ENCODE assay signal across 19 mouse cellular contexts in genomic region chr17:27121781-27122180, GRCm38 (mm10). TPM values are rescaled to one million over a fixed set of nuclear protein-coding genes. Genes with fewer than 3 reads are reported as not detected.
DNase-seq lines count a peak whose midpoint lies in the region; ATAC-seq and TF ChIP-seq lines count a peak whose summit lies in the region.
"Had no signal": no experiment of that assay in that cellular context is flagged by ENCODE, and none has a peak within 500 bp of the region (broad histone marks: within the 10 kb centered on the region; RNA-seq: fewer than 3 reads in every experiment).

No protein-coding gene starts in this region.

- H3K27ac ChIP-seq in neural tube, embryonic 13.5 days (replicated peaks), result no peak overlapping the region
- no peak overlapping the region for H3K27ac ChIP-seq in neural tube, embryonic 15.5 days (replicated peaks)
- H3K27ac ChIP-seq in liver, embryonic 14.5 days, result no peak overlapping the region
- no peak overlapping the region for H3K27ac ChIP-seq in midbrain, embryonic 13.5 days
- H3K27ac ChIP-seq: embryonic facial prominence, embryonic 15.5 days; forebrain, embryonic 15.5 days; heart, adult 2 months had no signal

- 0 out of 2 replicates have a peak, but pooled peaks cover 7% of the 10 kb centered on the region for H3K27me3 ChIP-seq in neural tube, embryonic 13.5 days
- H3K27me3 ChIP-seq in neural tube, embryonic 15.5 days (replicated peaks), result peaks cover 15% of the 10 kb centered on the region; the same call in 1 of the 2 replicates
- no peaks in the 10 kb centered on the region for H3K27me3 ChIP-seq in liver, embryonic 14.5 days (ENCODE audit: control insufficient read depth, insufficient read depth, low read length)
- peaks cover 4% of the 10 kb centered on the region for H3K27me3 ChIP-seq in midbrain, embryonic 13.5 days
- H3K27me3 ChIP-seq: embryonic facial prominence, embryonic 15.5 days; forebrain, embryonic 15.5 days; limb, embryonic 12.5 days had no signal

- H3K4me2 ChIP-seq in neural tube, embryonic 13.5 days, result no peak overlapping the region
- no peak overlapping the region for H3K4me2 ChIP-seq in neural tube, embryonic 15.5 days
- H3K4me2 ChIP-seq in liver, embryonic 14.5 days (ENCODE audit: low read depth), result no peak overlapping the region
- no peak overlapping the region for H3K4me2 ChIP-seq in midbrain, embryonic 13.5 days (replicated peaks)
- H3K4me2 ChIP-seq: embryonic facial prominence, embryonic 15.5 days; hindbrain, embryonic 12.5 days; limb, embryonic 12.5 days had no signal

- no peak overlapping the region for H3K4me3 ChIP-seq in neural tube, embryonic 13.5 days
- H3K4me3 ChIP-seq in neural tube, embryonic 15.5 days (replicated peaks), result no peak overlapping the region
- no peak overlapping the region for H3K4me3 ChIP-seq in liver, embryonic 14.5 days (ENCODE audit: insufficient read depth in 1 of 2, low read depth in 2 of 2, low read length in 2 of 2)
- no peak overlapping the region for H3K4me3 ChIP-seq in midbrain, embryonic 13.5 days (replicated peaks)
- H3K4me3 ChIP-seq: embryonic facial prominence, embryonic 15.5 days; forebrain, embryonic 15.5 days; heart, adult 2 months; hindbrain, embryonic 12.5 days; limb, embryonic 12.5 days had no signal

- TF ChIP-seq EP300 in liver, embryonic 14.5 days (IDR thresholded peaks at IDR 0.05; ENCODE audit: low read depth), result no peak

- H3K9me3 ChIP-seq in neural tube, embryonic 13.5 days, result no peaks in the 10 kb centered on the region
- no peaks in the 10 kb centered on the region for H3K9me3 ChIP-seq in neural tube, embryonic 15.5 days (replicated peaks)
- H3K9me3 ChIP-seq in liver, embryonic 14.5 days (ENCODE audit: control insufficient read depth, low read length), result no peaks in the 10 kb centered on the region
- no peaks in the 10 kb centered on the region for H3K9me3 ChIP-seq in midbrain, embryonic 13.5 days
- H3K9me3 ChIP-seq: embryonic facial prominence, embryonic 15.5 days; forebrain, embryonic 15.5 days had no signal

- peaks cover 49% of the 10 kb centered on the region for H3K4me1 ChIP-seq in neural tube, embryonic 13.5 days (replicated peaks)
- peaks cover 35% of the 10 kb centered on the region for H3K4me1 ChIP-seq in neural tube, embryonic 15.5 days
- peaks cover 0 to 5% of the 10 kb centered on the region in 2 experiments; a peak in 1 of 4 replicates for H3K4me1 ChIP-seq in liver, embryonic 14.5 days (replicated peaks; ENCODE audit: control insufficient read depth in 2 of 2, insufficient read depth in 2 of 2, low read length in 1 of 2)
- H3K4me1 ChIP-seq in midbrain, embryonic 13.5 days (replicated peaks), result peaks cover 37% of the 10 kb centered on the region

- ATAC-seq in neural tube, embryonic 13.5 days (ENCODE audit: low read depth), result no peak
- ATAC-seq in neural tube, embryonic 15.5 days (ENCODE audit: low FRiP score), result no peak
- peak; percentile 60 for ATAC-seq in liver, embryonic 14.5 days (ENCODE audit: insufficient read depth)
- no peak for ATAC-seq in midbrain, embryonic 13.5 days
- ATAC-seq: lung, postnatal 0 days had no signal

- peaks cover 33% of the 10 kb centered on the region for H3K36me3 ChIP-seq in neural tube, embryonic 13.5 days
- H3K36me3 ChIP-seq in neural tube, embryonic 15.5 days, result peaks cover 22% of the 10 kb centered on the region
- no peaks in the 10 kb centered on the region; the same call in none of the 2 replicates for H3K36me3 ChIP-seq in liver, embryonic 14.5 days (replicated peaks; ENCODE audit: control insufficient read depth, insufficient read depth, low read depth)
- H3K36me3 ChIP-seq in midbrain, embryonic 13.5 days, result peaks cover 31% of the 10 kb centered on the region

- peak; percentile 36 to 59 for DNase-seq in adrenal gland, postnatal 36 days
- DNase-seq in adrenal gland, postnatal 10 days, result no peak
- peak in 1 of 3 experiments; percentile 12 for DNase-seq in liver, embryonic 14.5 days (ENCODE audit: low read depth in 3 of 3, low spot score in 3 of 3)
- no peak for DNase-seq in T-cell, adult 2 months (ENCODE audit: low spot score)
- DNase-seq in kidney, adult 11 months, result no peak
- DNase-seq: B cell, adult 2 months; heart, adult 2 months; kidney, adult 2 months; layer of hippocampus, postnatal 36 days; thymus, postnatal 4 days had no signal

- H3K9ac ChIP-seq in neural tube, embryonic 13.5 days, result 0 out of 2 replicates have a peak overlapping the region, but pooled peaks have one; percentile 34
- H3K9ac ChIP-seq in neural tube, embryonic 15.5 days (replicated peaks), result no peak overlapping the region
- no peak overlapping the region for H3K9ac ChIP-seq in liver, embryonic 14.5 days (replicated peaks)
- H3K9ac ChIP-seq in midbrain, embryonic 13.5 days (replicated peaks), result no peak overlapping the region; the same call in 1 of the 2 replicates
- H3K9ac ChIP-seq: embryonic facial prominence, embryonic 15.5 days; limb, embryonic 12.5 days had no signal

- TF ChIP-seq CTCF in liver, embryonic 14.5 days (IDR thresholded peaks at IDR 0.05; ENCODE audit: low read depth), result no peak

- 78% methylated on average over 7 of the region's 7 CpGs for WGBS in neural tube, embryonic 13.5 days
- 76% methylated on average over 7 of the region's 7 CpGs for WGBS in neural tube, embryonic 15.5 days
- 64% methylated on average over 7 of the region's 7 CpGs for WGBS in liver, embryonic 14.5 days (ENCODE audit: insufficient replicate concordance)
- 67% methylated on average over 7 of the region's 7 CpGs for WGBS in midbrain, embryonic 13.5 days

RNA-seq across cellular contexts. Expression of gene Uqcc2, which starts 11.9 kb away (rescaled TPM):
- total RNA-seq in adrenal gland, postnatal 36 days (2021), result 100 to 1,000 TPM; 245 to 370 TPM
- total RNA-seq in adrenal gland, postnatal 10 days (2021), result 100 to 1,000 TPM; 152 to 180 TPM
- polyA plus RNA-seq in neural tube, embryonic 13.5 days (2015; fragmentation: Nextera tagmentation; extraction: Ambion mirVana), result 292 and 313 TPM in 2 replicates
- 349 and 390 TPM in 2 replicates for polyA plus RNA-seq in neural tube, embryonic 15.5 days (2015; fragmentation: Nextera tagmentation; extraction: Ambion mirVana)
- polyA plus RNA-seq in liver, embryonic 14.5 days (2012; rRNA removed), result 73.6 and 129 TPM in 2 replicates
- 204 and 208 TPM in 2 replicates for polyA plus RNA-seq in liver, embryonic 14.5 days (2014; fragmentation: Nextera tagmentation; extraction: Ambion mirVana)
- polyA plus RNA-seq in midbrain, embryonic 13.5 days (2015; fragmentation: Nextera tagmentation; extraction: Ambion mirVana), result 356 and 378 TPM in 2 replicates

RNA-seq across cellular contexts. Expression of gene Ip6k3, which starts 45.8 kb away (rescaled TPM):
- total RNA-seq in adrenal gland, postnatal 36 days (2021), result 1 to 10 TPM in 1 of 2 experiments, under 1 TPM in 1; 0.82 to 3.7 TPM
- 1 to 10 TPM; 2.3 to 6.1 TPM for total RNA-seq in adrenal gland, postnatal 10 days (2021)
- 0.18 and 0.61 TPM in 2 replicates for polyA plus RNA-seq in neural tube, embryonic 13.5 days (2015; fragmentation: Nextera tagmentation; extraction: Ambion mirVana)
- polyA plus RNA-seq in neural tube, embryonic 15.5 days (2015; fragmentation: Nextera tagmentation; extraction: Ambion mirVana), result 0.23 and 0.40 TPM in 2 replicates
- polyA plus RNA-seq in liver, embryonic 14.5 days (2012; rRNA removed), result 0.02 TPM in 1 of 2 replicates, not detected in the other
- polyA plus RNA-seq in liver, embryonic 14.5 days (2014; fragmentation: Nextera tagmentation; extraction: Ambion mirVana), result 0.04 TPM in 1 of 2 replicates, not detected in the other
- 0.22 and 0.46 TPM in 2 replicates for polyA plus RNA-seq in midbrain, embryonic 13.5 days (2015; fragmentation: Nextera tagmentation; extraction: Ambion mirVana)
- total RNA-seq: megakaryocyte-erythroid progenitor cell, adult 5-6 weeks had no signal

Comparison
In these comparisons a context has a peak if more than half of its experiments do, and no peak if none do; other contexts are left out.
1. DNase-seq: peak in adrenal gland, postnatal 36 days (2 of 2); none in adrenal gland, postnatal 10 days (single experiment), T-cell, adult 2 months (single experiment) and kidney, adult 11 months (single experiment).